Mouse (Mus musculus): ENCODE measurements around the gene Lamtor2.

DNA sequence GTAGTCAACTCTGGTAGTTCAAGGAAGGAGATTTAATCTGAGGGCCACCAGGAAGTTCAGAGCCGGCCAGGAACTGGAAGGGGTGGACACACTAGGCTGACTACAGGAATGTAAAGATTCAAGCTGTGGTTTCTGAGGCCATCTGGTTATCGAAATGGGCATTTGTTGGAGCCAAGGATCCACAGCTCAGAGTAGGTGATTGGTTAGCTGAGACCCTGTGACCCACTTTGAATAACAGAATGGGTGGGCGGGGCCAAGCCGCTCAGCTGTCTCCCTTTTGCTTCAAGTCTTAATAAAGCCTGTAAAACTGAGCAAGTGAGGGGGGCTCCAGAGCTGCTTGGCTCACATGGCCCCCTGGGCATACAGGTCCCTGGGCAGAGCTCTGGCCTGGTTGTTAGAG, 9.1 kb upstream of the Lamtor2 start:
- no peak for TF ChIP-seq CTCF (IDR thresholded peaks at IDR 0.05; ENCODE audit: low read depth, low read length)
- no peak for TF ChIP-seq POLR2A (IDR thresholded peaks at IDR 0.05; ENCODE audit: borderline replicate concordance, low read depth, low read length)

Measured in bone marrow macrophage, adult 2 months (primary cell).